Comparison of ENCODE assay signal across 8 mouse cellular contexts in the genomic region with DNA sequence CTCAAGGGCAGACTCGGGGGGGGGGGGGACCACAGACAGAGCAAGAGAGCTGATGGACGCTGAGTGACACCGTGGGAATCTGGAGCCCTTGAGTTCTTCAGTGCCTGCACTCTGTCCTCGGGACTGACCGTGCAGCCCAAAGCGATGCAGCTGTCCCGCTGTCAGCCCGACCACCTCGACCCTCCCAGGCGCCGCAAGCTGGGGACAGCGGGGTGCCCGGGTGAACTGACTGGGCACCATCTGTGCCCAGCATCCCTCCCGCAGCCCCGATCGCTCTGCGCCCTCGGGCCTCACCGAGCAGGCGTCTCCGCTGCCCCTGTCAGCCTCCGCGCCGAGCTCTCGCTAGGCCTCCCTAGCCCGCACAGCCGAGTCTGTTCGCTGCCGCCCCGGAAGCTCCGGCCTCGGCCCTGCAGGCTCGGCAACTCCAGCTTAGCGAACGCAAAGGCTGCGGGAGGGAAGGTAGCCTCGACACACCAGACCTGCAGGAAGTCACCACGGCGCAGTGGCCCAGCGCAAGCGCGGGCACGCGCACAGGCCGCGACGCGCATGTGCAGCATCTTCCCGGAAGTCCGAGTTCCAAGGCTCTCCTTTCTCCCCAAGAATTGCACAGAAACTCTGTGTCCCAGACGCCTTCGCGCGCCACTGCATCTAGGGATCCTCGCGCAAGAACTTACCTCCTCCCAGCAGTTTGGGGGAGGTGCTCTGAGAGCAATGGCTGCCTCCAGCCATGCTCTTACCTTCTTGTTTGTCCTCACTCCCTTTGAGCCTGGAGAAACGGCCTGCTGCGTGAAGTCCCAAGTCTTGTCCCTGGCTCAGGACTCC. TPM values are rescaled to one million over a fixed set of nuclear protein-coding genes. Genes with fewer than 3 reads are reported as not detected.
A peak's percentile ranks its signal among the peaks of the same experiment; 100 is the strongest.
DNase-seq lines count a peak whose midpoint lies in the region; ATAC-seq and TF ChIP-seq lines count a peak whose summit lies in the region.

A gene (minus strand): TSS at position 521 of the 822 bp plus-strand sequence.
A gene (plus strand): TSS at position 763 of the 822 bp plus-strand sequence.

- peak within 1 kb of the TSS; percentile 86 for H3K9ac ChIP-seq in lung, postnatal 0 days (replicated peaks; ENCODE audit: low read depth)

- peaks cover 35% of the 10 kb centered on the region for H3K36me3 ChIP-seq in hindbrain, embryonic 10.5 days
- H3K36me3 ChIP-seq in lung, postnatal 0 days (ENCODE audit: insufficient read depth, low read length): peaks cover 19% of the 10 kb centered on the region; the same call in 1 of the 2 replicates

- H3K4me2 ChIP-seq in lung, postnatal 0 days (replicated peaks; ENCODE audit: low read depth, low read length): peak within 1 kb of the TSS; percentile 90

- no peak for TF ChIP-seq EP300 in lung, postnatal 0 days (IDR thresholded peaks at IDR 0.05)

- DNase-seq in MEL-GATA-1-ER (ENCODE audit: extremely low read depth, low read depth): peak; percentile 97
- DNase-seq in cerebellum, adult 9-10 months: peak; percentile 96
- DNase-seq in hindbrain, embryonic 10.5 days (ENCODE audit: low spot score): peak; percentile 95
- peak; percentile 97 for DNase-seq in layer of hippocampus, adult 9-11 months
- DNase-seq in lung, postnatal 0 days (ENCODE audit: low spot score): peak; percentile 98
- peak; percentile 79 for DNase-seq in ovary, postnatal 14 days (ENCODE audit: low spot score)
- DNase-seq in thymus, postnatal 14 days: peak; percentile 91

- under 1% methylated on average over 58 of the region's 58 CpGs for WGBS in hindbrain, embryonic 10.5 days
- 0% methylated on average over 50 of the region's 58 CpGs for WGBS in lung, postnatal 0 days

- TF ChIP-seq CTCF in lung, postnatal 0 days (IDR thresholded peaks at IDR 0.05): peak; percentile 35; the same call in 1 of the 2 replicates

- H3K9me3 ChIP-seq in hindbrain, embryonic 10.5 days: peaks cover 11% of the 10 kb centered on the region; the same call in 1 of the 2 replicates
- H3K9me3 ChIP-seq in lung, postnatal 0 days (ENCODE audit: low read length): no peaks in the 10 kb centered on the region

- peak; percentile 100 for ATAC-seq in frontal cortex, adult (ENCODE audit: low TSS enrichment)
- peak; percentile 99 for ATAC-seq in lung, postnatal 0 days

- H3K4me3 ChIP-seq in hindbrain, embryonic 10.5 days: peak within 1 kb of the TSS; percentile 93
- H3K4me3 ChIP-seq in lung, postnatal 0 days (ENCODE audit: low read depth, low read length): peak within 1 kb of the TSS; percentile 71

- peak within 1 kb of the TSS; percentile 92 for H3K27ac ChIP-seq in hindbrain, embryonic 10.5 days
- peak within 1 kb of the TSS; percentile 75 for H3K27ac ChIP-seq in lung, postnatal 0 days (ENCODE audit: low read length)

- no peaks in the 10 kb centered on the region for H3K27me3 ChIP-seq in hindbrain, embryonic 10.5 days (ENCODE audit: insufficient read depth, poor library complexity, severe bottlenecking)
- H3K27me3 ChIP-seq in lung, postnatal 0 days (replicated peaks; ENCODE audit: insufficient read depth, low read length): no peaks in the 10 kb centered on the region

- peaks cover 15% of the 10 kb centered on the region for H3K4me1 ChIP-seq in hindbrain, embryonic 10.5 days (replicated peaks)
- H3K4me1 ChIP-seq in lung, postnatal 0 days (ENCODE audit: insufficient read depth, low read depth, low read length): peaks cover 10% of the 10 kb centered on the region; the same call in 1 of the 2 replicates

RNA-seq across cellular contexts. Expression of the first gene that starts in this region (rescaled TPM):
- polyA plus RNA-seq in hindbrain, embryonic 10.5 days (2016; fragmentation: Nextera tagmentation; extraction: Ambion mirVana): 13.3 and 13.7 TPM in 2 replicates
- 8.0 and 9.1 TPM in 2 replicates for polyA plus RNA-seq in lung, postnatal 0 days (2015; fragmentation: Nextera tagmentation; extraction: Ambion mirVana)

RNA-seq across cellular contexts. Expression of the second gene that starts in this region (rescaled TPM):
- polyA plus RNA-seq in hindbrain, embryonic 10.5 days (2016; fragmentation: Nextera tagmentation; extraction: Ambion mirVana): 0.07 TPM in 1 of 2 replicates, not detected in the other
- polyA plus RNA-seq in lung, postnatal 0 days (2015; fragmentation: Nextera tagmentation; extraction: Ambion mirVana): not detected in 2 replicates

Comparison
In these comparisons a context has a peak if more than half of its experiments do, and no peak if none do; other contexts are left out.
1. Peak in every context shown above with its lines: DNase-seq, ATAC-seq, H3K4me3 ChIP-seq and H3K27ac ChIP-seq.